Mouse (Mus musculus): ENCODE data around the gene Tnfsf15. TPM values are rescaled to one million over a fixed set of nuclear protein-coding genes. Genes with fewer than 3 reads are reported as not detected.

Gene Tnfsf15
- total RNA-seq, 2 experiments from 2014 or later: 0.23 to 0.53 TPM

DNA sequence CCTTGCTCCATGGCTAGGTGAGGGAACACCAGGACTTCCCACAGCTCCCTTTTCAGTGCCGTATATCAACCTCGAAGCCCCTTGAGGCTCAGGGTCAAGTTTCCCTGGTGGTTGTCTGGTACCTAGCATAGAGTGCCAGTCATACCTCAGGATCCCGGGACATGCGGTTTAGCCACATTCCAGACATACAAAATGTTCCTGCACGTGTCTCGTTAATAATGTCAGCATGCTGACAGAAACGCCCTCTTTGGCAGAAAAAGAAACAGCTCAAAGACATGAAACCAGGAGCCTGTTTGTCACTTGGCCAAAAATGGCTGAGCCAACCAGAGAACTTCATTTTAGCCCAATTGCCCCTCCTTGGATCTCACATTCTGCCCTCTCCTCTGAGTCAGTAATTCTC lies 2.8 kb downstream of the Tnfsf15 start:
- DNase-seq: peak; percentile 26 to 27

DNA sequence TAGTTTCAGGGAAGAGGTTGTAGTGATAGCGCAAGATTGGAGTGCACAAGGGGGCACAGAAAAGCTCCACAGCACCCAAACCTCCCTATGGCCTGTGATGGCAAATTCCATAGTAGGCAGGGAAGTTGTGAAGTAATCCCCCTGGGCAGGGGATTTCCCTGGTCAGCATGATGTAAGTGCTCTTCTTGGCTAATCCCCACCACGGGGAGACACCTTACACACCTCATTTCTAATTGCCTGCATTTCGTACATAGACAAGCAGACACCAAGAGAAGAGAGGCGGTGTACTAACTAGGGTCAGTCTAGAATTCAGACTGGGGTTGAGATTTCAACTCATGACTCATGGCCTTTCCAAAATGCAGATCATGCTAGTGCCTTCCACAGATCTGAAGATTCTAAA lies 4.2 kb downstream of the Tnfsf15 start:
- no peak for DNase-seq

DNA sequence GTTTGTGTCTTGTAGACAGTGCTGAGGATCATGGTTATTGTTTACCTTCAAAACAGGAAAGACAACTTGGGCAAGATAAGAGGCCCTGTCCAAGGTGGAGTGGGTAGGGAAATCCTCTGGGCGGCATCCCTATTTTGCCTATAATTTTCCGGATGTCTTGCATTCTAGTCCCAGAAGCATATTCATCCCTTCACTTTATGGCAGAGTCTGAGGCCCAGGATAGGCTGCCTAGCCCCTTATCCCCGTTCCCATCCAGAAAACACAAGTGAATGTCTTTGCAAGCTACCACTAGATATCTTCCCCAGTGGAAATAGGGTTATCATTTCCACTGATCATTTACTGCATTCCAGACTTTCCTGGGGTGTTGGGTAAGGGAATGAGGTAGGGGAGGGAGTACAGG lies 4.9 kb downstream of the Tnfsf15 start:
- no peak for DNase-seq

DNA sequence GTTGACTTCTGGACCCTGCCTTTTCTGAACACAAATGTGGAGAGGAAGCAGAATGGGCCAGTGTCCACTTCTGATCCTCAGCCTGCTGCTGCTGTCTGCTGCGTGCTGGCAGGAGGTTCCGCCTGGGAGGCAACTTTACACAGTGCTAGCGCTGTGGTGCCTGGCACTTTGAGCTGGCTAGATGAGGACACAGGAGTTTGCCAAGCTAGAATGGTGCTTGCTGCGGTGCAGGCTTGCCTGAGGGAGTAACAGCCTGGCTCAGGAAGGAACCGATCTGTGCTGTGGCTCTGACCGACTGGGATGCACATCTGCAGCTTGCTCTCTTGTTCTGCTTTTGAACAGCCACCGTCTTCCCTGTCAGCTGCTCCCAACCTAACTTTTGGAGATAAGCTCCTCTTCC lies 5.4 kb downstream of the Tnfsf15 start:
- peak; percentile 27 to 39 for DNase-seq

DNA sequence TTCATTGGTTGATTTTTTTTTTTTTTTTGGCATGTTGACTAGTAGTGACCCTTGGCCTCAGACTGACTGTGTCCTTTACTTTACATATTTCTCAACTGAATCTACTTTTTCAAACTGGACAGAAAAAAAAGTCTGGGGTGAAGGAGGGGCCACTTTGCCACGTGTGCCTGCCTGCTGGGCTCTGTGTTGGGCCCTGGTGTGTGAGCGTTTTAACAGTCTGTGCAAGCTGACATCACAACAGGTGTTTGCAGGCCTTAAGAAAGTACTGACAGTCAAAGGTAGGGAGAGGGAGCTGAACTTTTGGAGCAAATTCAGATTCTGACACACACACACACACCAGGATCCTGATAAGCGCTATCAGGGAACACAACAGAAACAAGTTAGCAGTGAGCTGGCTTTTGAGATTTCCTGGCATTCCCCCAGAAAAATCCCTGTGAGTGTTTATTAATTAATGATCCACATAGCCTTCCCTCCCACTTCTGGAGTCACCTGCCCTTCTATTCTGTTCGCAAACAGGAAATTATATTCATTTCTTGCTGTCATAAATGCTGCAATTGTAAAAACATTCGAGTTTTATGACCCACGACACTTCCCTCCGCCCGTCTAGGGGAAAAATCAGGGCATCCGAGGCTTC lies 6.4 kb downstream of the Tnfsf15 start:
- no peak for DNase-seq

DNA sequence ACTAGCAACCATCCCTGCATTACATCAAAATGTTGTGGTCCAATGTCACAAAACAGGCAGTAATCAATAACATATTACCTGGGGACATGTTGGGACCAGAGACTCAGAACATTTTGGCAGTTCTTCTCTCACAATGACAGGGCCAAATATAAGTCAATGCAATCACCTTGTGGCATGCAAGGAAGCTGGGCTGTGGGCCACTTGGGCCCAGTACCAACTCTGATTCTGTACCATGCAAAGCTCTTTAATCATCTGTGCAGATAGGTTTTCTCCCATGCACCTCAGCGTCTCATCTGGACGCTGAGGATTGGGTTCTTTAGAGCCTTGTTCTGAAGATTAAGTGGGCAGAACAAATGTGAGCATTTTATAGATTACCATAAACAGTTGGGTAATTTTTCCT lies 13.6 kb downstream of the Tnfsf15 start:
- no peak for DNase-seq

DNA sequence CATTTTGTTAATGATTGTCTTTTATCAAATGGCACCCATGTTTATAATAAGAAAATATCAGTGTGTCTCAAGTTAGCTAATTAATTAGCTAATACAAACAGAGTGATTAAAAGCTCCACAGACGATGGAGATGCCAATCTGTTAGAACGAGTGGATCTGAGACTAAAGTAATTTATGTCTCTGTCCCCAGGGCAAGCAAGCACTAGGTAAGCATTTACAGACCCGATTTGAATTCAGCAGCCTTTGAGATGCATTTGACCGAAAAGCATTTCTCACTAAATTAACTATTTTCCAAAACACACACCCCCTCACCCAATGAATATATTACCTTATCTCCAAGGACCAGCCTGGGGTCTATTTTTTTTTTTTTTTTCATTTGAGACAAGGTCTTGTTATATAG lies 18.2 kb downstream of the Tnfsf15 start:
- DNase-seq: no peak

DNA sequence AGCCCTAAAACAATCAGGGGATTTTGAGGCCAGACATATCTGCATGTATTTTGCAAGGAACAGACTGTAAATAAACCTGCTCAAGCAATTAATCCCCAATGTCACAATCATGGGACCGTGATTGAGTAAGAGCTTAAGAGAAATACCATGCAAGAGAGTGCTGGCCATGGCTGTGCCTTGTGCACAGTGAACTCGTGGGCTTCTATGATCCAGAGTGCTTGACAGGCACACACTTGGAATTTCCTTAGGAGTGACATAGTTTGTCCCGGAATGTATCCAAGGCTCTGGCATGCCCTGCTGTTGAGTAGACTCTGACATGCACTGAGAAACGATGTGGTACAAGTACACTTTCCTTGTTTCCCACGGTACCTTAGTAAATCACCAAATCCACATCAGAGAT lies 18.9 kb downstream of the Tnfsf15 start:
- peak; percentile 16 to 39 for DNase-seq

DNA sequence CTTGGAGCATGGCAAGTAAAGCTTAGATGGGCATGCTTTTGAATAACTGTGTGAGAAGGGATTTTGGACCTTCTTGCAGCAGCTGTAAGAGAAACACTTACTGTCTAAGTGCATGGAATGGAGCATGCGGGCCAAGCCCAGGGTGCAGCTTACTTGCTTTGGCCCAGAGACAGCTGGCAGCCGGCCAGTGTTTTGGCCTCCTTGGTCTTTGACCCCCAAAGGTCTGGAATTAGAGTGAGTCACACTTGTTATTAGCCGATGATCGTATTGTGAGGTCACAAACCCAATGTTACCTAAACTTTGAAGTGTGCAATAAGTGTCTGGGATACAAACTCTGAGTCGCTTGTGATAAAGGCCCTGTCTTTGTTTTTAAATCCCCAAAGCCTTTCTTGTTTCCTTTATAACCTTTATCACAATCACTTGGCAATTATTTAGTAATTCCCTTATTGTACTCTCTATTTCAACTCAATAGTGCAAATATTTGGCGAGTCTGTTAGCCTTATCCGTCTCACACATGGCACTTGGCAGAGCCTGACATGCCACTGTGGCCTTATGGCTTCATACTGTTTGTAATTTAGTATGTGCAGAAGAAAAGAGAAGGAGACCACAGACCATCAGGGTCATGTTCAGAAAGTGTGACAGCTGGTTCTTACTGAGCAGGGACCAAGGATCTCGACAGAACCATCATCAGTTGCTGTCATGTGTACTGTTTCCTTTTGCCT lies 26.8 kb downstream of the Tnfsf15 start:
- peak; percentile 87 to 96 for DNase-seq

DNA sequence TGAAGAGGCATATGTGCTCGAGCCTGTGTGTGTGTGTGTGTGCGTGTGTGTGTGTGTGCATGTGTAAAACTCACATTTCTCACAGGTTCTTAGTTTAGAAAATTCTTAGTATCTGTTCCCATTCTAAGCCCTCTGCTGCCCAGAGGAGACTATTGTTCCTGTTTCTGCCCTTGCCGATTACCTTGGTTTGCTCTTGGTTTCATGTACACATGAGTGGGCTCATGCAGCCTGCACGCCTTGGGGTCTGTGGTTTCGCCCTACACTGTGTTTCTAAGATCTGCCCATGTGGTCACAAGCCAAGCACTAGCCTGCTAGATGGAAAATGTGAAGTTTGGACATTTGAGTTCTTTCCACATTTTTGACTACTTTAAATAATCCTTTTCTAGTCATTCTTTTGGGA lies 33.0 kb downstream of the Tnfsf15 start:
- DNase-seq: no peak

DNA sequence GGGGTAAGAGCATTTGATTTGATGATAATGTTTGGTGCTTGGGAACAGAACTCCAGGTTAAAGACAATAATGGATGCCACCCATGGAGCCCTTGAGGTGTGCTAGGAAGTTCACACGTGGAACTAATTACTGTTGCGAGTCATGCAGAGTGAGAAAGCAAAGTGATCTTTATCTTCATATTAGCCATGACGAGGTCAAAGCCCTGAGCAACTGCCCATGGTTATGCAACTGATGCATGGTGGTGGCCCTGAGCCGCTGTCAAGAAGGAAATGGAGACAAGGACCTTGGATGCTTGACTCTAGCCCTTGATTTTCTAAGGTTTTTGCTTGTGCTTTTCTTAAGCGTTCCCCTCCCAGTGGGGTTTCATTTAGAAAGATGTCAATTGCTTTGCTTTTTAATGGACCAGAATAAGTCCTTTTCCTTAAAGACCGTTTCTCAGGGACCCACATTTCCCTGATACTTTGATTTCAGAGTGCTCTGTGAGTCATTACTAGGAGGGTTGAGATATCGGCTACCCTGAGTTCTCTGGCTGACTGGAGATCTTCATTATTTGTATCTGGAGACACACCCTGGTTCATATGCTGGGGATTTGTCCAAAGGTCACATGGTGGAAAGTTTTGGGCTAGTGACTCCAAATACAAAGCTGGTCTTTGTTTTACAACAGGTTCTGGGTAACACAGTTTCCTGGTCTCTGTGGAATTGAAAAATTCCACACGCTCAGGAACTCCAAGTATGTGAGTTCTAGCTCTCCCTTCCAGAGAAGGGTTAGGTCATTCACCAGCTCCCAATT lies 34.3 kb downstream of the Tnfsf15 start:
- DNase-seq: peak; percentile 8 to 65

DNA sequence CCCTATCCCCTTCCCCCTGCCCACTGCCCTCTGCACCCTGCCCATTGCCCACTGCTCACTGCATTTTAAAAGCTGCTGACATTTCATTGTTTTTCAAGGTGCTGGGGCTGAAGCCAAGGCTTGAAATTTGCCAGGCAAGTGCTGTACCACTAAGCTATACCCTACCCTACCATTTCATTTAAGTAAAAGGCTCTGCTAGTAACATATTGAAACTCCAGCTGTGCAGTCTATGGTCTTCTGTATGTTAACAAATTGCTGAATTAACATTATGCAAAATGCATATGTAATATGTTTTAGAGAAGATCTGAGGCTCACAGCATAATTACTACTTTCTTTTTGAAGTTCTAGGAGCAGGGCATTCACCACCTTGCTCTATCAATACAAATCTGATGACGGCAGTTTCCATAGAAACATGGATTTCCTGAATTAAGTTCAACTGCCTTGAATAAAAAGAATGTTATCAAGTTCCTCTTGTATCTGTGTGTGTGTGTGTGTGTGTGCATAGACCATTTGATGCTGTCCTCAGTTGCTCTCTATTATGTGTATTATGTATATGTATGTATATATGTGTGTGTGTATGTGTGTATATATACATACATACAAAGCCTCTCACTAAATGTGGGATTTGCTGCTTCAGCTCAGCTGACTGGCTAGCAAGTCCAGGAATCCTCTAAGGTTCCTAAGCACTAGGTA lies 38.5 kb downstream of the Tnfsf15 start:
- DNase-seq: no peak

DNA sequence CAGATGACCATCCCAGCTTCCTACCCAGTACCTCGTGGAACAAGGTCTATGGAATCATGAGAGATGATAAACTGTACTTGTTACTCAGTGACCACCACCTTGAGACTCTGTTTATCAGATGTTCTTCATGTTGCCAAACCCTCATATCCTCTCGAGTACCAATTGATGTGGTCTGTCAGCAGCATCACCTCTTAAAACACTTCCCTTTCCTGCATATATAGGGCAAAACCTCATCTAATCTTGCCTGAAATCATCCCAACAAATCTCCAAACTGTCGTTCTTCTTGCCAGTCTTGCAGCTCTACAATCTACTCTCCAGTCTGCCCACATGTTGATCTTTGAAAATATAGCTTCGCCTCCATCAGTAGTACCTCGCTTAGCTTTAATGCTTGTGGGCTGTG lies 40.7 kb downstream of the Tnfsf15 start:
- no peak for DNase-seq

DNA sequence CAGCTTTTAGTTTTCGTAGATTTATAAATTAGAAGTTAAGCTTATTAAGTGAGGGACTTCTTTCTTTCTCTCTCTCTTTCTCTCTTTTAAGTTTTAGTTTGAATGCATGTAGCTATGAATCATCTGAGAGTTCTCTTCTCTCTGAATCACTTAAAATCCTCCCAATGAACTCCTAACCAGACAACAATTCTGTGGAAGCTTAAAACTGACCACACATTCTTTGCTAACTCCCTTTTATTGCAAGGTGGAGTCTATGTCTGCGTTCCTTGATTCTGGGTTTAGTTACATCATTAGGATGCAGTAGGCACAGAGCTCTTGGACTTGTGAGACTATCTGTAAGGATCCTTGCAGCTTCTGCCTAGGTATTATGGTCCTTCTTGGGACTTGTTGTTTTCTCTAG lies 41.2 kb downstream of the Tnfsf15 start:
- no peak for DNase-seq

DNA sequence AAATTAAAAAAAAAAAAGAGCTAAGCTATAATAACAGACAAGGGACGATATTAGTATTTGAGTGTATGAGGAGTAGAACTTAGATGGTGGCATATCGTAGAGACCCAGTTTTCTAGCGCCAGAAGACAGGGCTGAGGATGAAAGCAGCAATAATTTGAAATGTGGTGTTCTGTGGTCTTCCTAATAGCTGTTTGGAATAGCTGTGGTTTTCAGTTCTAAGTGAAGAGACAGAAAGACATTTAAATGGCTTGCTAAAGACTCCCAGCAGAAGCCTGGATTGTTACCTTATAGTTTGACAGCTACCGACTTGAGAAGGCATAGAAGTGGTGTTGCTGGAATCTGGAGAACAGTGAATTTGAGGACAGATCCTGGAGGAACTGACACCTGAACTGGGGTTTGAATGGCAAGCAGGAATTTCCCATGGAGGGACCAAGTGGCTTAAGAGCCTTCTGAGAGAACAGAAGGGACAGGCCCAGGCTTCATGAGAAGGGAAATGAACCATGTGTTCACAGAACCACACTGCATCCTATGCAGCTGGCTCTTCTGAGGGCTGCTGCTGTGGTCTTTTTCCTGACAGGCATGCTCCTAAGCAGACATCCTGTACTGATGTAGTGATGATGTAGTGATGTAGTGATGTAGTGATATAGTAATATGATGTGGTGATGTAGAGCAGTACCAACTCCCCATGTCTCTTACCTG lies 42.8 kb downstream of the Tnfsf15 start:
- no peak for DNase-seq

DNA sequence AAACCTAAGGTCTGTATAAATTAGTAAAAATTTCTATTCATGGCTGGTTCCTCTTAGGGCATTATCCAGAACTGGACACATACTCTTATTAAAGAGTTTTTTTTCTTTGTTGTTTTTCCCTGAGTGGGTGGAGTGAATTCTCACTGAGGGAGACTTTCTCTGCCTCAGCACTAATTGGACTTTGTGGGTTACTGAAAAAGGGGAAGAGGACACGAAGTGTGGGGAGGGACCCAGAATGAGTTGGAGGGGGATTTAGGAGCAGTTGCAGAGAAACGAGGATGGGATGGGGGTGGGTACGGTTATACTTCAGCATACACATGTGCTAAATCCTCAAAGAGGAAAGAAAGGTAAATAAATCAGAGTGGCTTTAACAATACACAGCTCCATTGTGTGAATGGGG lies 45.2 kb downstream of the Tnfsf15 start:
- DNase-seq: no peak

DNA sequence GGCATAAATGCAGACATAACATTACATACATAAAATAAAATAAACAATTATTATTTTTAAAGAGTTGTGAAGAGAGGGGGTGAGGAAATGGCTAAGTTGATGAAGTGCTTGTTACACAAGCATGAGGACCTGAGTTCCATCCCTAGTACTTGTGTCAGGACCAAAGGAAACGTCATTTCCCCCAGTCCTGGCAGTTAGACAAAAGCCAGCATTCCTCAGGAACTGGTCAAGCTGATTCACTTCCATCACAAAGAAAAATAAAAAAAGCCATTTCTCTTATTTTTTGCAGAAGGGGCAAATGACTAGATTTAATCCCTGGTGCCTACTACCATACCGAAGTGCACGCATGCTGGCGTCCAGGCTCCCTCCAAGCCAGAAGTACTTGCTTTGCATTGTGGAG lies 48.0 kb downstream of the Tnfsf15 start:
- no peak for DNase-seq

DNA sequence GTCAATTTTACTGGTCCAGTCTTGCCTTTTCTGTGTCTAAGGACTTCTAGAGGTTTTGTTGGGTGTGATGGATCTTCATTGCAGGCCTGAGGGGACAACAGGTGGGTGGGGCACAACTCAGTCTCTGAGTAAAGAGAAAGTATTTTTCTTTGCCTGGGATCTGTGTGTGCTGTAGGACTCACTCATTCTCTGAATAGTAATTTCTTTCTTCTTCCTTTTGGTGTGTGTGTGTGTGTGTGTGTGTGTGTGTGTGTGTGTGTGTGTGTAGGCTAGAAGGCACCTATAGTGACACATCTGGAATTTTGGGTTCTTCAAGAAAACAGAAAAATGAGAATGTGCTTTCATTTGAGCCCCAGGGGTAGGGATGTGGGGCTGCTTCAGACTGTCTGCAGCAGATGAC lies 52.6 kb downstream of the Tnfsf15 start:
- peak in 1 of 2 experiments; percentile 40 for DNase-seq

DNA sequence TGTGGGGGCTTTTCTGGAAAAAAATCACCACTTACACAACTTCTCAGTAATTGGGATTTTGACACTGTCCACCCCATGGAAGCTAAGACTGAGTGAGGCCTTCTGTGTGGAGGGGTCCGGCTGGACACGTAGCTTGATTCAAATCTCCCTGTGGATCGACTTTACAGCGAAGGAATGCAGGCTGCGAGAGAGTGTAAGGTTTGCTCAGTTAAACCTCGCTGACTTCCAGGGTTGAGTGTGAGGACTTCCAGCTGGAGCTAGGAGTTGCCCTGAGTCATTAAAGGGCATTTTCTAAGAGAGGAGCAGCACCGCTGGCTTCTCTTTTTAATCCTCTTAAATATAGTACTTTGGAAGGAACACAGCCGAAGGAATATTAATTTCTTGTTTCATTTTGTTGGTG lies 57.5 kb downstream of the Tnfsf15 start:
- DNase-seq: no peak

DNA sequence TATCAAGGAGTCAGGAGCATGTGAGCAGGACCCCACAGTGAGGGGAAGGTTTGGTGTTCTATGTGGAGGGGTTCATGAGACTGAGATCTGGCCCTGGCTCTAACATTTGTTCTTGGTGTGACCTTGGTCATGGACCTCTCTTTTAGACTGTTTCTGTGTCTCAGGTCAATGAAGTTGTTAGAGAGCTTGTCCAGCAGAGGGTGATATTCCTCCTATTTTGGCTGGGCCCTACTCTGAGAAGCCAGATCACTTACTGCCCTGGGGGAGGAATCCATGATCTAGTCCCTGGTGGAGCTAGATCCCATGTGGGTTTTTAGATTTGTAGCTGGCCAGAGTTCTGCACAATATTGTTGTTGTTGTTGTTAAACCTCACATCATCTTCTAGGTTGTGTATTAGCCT lies 58.8 kb downstream of the Tnfsf15 start:
- DNase-seq: peak; percentile 36 to 55

DNA sequence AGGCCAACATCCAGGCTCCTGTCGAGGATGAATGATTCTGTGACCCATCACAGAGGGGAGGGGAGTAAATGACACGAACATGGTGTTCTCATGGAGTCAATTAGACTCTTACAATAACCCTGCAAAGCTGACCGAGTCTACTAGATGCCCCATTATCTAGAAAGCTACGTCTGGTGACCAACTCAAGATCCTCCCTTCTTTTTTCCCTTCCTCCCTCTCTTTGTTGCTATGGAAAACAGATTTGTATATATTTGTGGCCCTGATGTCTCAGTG lies 59.7 kb downstream of the Tnfsf15 start:
- no peak for DNase-seq

All from adrenal gland, postnatal 36 days (tissue).